Mouse (Mus musculus): ENCODE data around the gene Dse.

Gene Dse

GRCm38 (mm10) chr10:34200689-34201088, 6.8 kb downstream of the Dse start:
- in situ Hi-C loops (cut with MboI; ENCODE audit: low sequenced_read_pairs) = no loop called here

GRCm38 (mm10) chr10:34198574-34198973, 8.9 kb downstream of the Dse start:
- in situ Hi-C loops (cut with MboI; ENCODE audit: low sequenced_read_pairs) = no loop called here

- in situ Hi-C loops (cut with MboI; ENCODE audit: low sequenced_read_pairs) = no loop called here
Measured at GRCm38 (mm10) chr10:34198061-34198460, 9.5 kb downstream of the Dse start.

- in situ Hi-C loops (cut with MboI; ENCODE audit: low sequenced_read_pairs) = no loop called here
Measured at GRCm38 (mm10) chr10:34197269-34197668, 10.2 kb downstream of the Dse start.

GRCm38 (mm10) chr10:34194957-34195356, 12.6 kb downstream of the Dse start:
- in situ Hi-C loops (cut with MboI; ENCODE audit: low sequenced_read_pairs) = no loop called here

- in situ Hi-C loops (cut with MboI; ENCODE audit: low sequenced_read_pairs) = no loop called here
Measured at GRCm38 (mm10) chr10:34194503-34194902, 13.0 kb downstream of the Dse start.

- in situ Hi-C loops (cut with MboI; ENCODE audit: low sequenced_read_pairs) = no loop called here
Measured at GRCm38 (mm10) chr10:34186571-34187260, 20.8 kb downstream of the Dse start.

- in situ Hi-C loops (cut with MboI; ENCODE audit: low sequenced_read_pairs) = no loop called here
Measured at GRCm38 (mm10) chr10:34185556-34185955, 22.0 kb downstream of the Dse start.

GRCm38 (mm10) chr10:34184956-34185355, 22.6 kb downstream of the Dse start:
- in situ Hi-C loops (cut with MboI; ENCODE audit: low sequenced_read_pairs) = no loop called here

- in situ Hi-C loops (cut with MboI; ENCODE audit: low sequenced_read_pairs) = no loop called here
Measured at GRCm38 (mm10) chr10:34183731-34184130, 23.8 kb downstream of the Dse start.

GRCm38 (mm10) chr10:34175870-34176606, 31.5 kb downstream of the Dse start:
- in situ Hi-C loops (cut with MboI; ENCODE audit: low sequenced_read_pairs) = no loop called here

GRCm38 (mm10) chr10:34172663-34173282, 34.7 kb downstream of the Dse start:
- in situ Hi-C loops (cut with MboI; ENCODE audit: low sequenced_read_pairs) = no loop called here

- in situ Hi-C loops (cut with MboI; ENCODE audit: low sequenced_read_pairs) = no loop called here
Measured at GRCm38 (mm10) chr10:34171660-34172059, 35.9 kb downstream of the Dse start.

- in situ Hi-C loops (cut with MboI; ENCODE audit: low sequenced_read_pairs) = no loop called here
Measured at GRCm38 (mm10) chr10:34171191-34171590, 36.3 kb downstream of the Dse start.

- in situ Hi-C loops (cut with MboI; ENCODE audit: low sequenced_read_pairs) = no loop called here
Measured at GRCm38 (mm10) chr10:34166971-34167370, 40.5 kb downstream of the Dse start.

- in situ Hi-C loops (cut with MboI; ENCODE audit: low sequenced_read_pairs) = no loop called here
Measured at GRCm38 (mm10) chr10:34155796-34156554, 51.5 kb downstream of the Dse start.

GRCm38 (mm10) chr10:34151827-34152226, 55.7 kb downstream of the Dse start:
- in situ Hi-C loops (cut with MboI; ENCODE audit: low sequenced_read_pairs) = no loop called here

GRCm38 (mm10) chr10:34150454-34150853, 57.1 kb downstream of the Dse start:
- in situ Hi-C loops (cut with MboI; ENCODE audit: low sequenced_read_pairs) = no loop called here

GRCm38 (mm10) chr10:34149772-34150171, 57.7 kb downstream of the Dse start:
- in situ Hi-C loops (cut with MboI; ENCODE audit: low sequenced_read_pairs) = no loop called here

- in situ Hi-C loops (cut with MboI; ENCODE audit: low sequenced_read_pairs) = no loop called here
Measured at GRCm38 (mm10) chr10:34141693-34142092, 65.8 kb downstream of the Dse start.

- in situ Hi-C loops (cut with MboI; ENCODE audit: low sequenced_read_pairs) = no loop called here
Measured at GRCm38 (mm10) chr10:34139768-34140167, 67.7 kb downstream of the Dse start.
